Mouse (Mus musculus): ENCODE measurements at regions not wholly inside any gene's neighbourhood (a gene's known extent, or its start where the extent isn't known, plus 50 kb on each side); places are given as distances from the start of the nearest gene placed in this dataset.
"Not testable (repeated sequence)": the region's sequence is repeated elsewhere in the genome, so short reads cannot be mapped to it uniquely, and the experiment has no call there.

DNA sequence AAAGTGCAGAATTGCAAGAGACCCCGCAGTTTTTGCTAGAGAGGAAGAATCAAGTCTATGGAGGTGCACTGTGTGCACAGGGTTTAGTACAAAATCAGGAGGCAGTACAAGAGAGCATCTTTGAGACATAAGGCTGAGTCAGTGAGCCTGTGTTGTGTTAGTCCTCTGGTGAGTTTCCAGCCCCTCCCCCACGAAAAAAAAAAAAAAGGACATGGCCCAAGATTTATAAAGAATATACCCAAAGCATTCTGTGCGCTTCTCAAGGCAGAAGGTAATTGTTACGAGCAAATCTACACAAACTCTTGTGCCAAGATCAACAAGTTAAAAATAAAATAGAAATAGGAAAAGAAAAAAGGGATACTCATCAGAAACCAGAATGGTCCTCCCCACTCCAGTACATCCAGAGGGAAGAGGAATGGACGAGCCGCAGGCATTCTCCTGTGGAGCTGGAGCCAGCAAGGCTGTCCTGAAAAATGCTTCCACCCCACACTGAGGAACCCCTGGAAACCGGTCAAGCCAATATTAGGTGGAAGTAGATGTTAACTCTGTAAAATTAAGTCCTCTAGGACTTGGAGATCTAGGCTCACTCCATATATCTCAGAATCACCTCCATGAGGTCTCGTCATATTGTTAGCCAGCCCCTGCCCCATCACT is 150.7 kb upstream of the Hes1 start:
- no peak for DNase-seq (ENCODE audit: low spot score in 2 of 2)

DNA sequence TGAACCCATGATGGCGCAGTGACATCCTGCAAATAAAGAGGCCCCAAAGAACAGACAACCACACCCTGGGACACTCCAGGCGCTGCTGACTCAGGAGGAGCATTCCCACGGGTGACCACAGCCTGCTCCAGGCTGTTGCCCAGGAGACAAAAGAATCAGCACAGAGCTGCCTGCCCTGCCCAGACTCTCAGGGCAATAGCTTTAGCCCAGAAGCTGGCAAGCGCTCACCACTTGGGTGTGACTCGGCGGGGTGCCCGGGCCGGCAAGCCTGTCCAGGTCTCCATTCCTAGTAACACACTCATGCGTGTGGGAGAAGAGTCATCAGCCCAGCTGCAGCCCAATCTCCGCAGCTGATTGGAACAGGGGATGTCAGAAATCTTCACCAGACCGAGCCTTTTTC is 148.8 kb upstream of the Hes1 start:
- peak in 1 of 2 experiments; percentile 9 for DNase-seq (ENCODE audit: low spot score in 2 of 2)

DNA sequence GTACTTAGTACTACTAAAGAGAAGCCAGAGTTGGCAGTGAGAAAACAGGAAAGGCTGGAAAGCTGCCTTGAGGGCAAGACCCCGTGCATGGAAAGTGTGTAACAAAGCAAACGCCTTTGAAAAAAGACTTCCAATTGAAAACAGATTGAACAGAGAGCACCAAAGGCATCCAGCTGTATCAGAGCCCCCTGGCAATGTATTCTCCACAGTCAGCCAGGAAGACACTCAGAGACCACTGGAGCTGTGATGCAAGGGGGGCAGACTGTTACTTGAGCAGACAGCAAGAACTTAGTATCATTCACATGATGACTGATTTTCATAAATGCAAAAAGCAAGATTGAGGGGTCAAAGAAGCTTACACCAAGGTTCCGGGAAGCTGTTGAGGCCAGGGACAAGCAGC is 146.2 kb upstream of the Hes1 start:
- DNase-seq (ENCODE audit: low spot score in 2 of 2): no peak

DNA sequence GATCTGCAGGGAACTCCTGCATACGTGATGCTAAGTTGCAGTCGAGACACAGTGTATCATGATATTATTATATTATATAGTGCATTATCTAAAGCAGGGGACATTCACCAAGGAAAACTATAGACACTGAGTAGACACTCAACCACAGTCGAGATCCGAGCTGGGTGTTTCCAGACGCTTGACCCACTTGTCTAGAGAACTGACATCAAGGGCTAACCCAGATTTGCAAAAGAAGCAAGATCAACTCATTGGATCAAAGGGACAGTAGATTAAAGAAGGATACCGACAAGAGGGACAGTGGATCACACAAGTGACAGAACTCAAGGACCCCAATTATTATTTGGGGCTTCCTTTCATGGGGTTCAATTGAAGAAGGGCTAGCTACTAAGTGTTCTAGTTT is 145.8 kb upstream of the Hes1 start:
- no peak for DNase-seq (ENCODE audit: low spot score in 2 of 2)

DNA sequence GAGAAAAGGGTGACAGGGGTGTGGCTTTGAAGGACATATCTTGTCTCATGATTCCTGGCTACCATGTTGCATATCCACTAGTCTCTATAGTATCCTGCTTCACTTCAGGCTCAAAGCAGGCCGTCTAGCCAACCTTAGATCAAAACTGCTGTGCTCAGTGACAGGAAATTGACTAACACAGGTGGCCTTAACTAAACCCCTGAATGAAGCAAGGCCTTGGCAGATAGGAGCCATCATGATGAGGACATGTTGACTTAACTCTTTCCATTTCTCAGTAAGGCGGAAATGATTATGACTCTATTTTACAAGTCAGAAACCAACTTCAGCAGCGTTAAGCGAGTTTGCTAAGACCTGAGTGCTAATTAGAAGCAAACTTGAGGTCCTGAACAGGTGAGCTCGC is 143.2 kb upstream of the Hes1 start:
- DNase-seq (ENCODE audit: low spot score in 2 of 2): no peak

DNA sequence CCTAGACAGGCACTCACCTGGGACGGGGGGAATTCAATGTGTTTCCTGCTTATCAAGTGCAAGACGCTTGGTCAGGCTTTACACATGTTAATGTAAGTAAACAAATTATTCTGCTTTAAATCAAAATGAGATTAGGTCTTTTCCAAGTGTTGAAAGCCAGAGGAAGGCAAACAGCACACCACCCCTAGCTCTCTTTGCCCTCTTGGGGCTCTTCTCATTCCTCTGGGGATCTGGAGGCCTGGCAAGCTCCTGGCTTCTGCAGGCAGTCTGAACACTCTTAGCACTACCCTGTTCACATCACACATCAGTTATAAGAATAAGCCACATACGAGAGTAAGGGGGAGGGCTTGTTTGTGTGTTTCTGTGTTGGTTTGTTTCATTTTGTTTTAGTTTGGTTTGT is 142.8 kb upstream of the Hes1 start:
- no peak for DNase-seq (ENCODE audit: low spot score in 2 of 2)

DNA sequence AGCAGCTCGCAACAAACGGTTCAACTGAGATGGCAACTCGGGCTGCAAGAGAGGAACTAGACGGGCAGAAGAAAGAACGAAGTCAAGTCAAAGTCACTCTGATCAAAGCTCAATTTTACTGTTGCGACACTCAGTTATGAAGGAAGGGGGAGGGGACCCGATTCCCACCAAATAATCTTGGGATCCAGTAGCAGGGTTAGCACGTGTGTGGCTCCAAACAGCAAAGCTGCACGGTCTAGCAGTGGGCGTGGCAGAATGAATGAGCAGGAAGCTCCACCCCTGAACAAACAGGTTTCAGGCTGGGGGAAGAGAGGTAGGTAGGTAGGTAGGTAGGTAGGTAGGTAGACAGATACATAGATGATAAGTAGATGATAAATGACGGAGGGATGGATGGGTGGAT is 136.9 kb upstream of the Hes1 start:
- DNase-seq (ENCODE audit: low spot score in 2 of 2): not testable (repeated sequence)

DNA sequence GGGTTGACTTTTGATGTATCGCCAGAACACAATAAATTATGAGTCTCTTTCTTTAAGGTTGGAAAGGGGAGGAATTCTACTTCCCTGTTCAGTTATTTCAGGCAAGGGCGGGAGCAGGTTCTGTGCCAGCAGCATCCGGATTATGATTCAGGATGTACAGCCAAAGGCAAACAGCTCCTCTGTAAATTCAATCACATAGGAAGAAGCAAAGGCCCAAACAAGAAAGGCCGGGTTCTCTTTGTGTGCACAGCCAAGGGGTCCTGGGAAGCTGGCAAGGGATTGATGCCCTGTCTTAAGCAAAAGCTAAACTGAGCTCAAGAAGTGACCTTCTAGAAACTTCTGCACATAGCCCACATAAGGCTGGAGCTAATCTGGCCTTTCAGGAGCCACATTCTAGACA is 135.9 kb upstream of the Hes1 start:
- no peak for DNase-seq (ENCODE audit: low spot score in 2 of 2)

DNA sequence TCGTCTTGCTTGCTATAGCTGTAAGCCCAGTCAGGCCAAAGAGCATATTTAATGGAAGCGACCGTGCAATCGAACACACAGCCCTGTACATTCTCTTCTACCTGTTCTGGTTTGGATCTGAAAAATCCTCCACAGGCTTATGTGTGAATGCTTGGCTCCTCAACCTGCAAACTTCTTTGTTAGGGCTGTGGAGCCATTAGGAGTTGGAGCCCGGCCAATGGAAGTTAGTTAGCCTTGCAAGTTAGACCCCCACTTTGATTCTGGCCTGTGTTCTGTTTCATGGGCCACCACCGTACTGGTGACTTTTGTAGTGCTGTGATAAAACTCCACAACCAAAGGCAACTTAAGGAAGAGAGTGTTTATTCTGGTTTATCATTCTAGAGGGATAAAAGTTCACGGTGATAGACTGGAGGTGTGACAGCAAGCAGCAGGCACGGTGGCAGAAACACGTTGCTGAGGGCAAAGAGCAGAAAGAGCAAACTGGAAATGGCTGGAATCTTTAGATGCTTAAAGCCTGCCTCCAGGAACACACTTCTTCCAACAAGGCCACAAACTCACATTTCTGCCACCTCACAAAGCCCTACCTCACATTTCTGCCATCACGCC is 132.3 kb upstream of the Hes1 start:
- DNase-seq (ENCODE audit: low spot score in 2 of 2): no peak

DNA sequence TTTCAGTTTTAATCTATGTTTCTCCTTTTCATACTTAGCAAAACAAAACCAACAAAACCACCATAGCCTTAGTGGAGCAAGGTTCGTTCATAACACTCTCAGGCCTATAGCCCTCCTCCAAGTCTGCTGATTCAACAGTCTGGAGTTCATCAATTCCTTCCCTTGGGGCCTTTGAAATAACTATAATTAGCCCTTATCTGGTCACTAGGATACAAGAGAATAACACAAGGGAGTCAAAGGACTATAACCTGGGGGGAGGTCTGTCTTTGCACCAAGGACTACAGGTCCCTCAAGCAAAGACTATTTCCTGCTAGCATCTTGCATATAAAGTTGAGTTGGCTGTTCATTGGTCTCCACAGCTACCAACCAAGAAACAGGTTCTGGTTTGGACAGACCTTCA is 129.5 kb upstream of the Hes1 start:
- no peak for DNase-seq (ENCODE audit: low spot score in 2 of 2)

DNA sequence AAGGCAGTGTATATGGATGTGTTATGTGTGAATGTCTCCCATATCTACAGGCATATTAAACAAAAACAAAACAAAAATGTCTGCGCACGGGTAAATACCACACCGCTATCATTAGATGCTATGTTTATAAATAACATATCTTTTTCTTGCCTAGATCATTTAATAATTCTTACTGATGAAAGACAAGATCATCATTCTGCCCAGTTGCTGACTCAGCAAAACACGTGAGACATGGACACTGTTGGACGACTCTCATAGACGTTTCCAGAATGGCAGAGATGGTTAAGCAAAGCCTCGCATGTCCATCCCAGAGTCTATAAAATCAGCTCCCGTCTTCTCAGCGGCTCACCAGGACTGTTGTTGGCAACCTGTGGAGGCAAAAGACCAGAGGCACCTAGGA is 125.5 kb upstream of the Hes1 start:
- DNase-seq (ENCODE audit: low spot score in 2 of 2): no peak

DNA sequence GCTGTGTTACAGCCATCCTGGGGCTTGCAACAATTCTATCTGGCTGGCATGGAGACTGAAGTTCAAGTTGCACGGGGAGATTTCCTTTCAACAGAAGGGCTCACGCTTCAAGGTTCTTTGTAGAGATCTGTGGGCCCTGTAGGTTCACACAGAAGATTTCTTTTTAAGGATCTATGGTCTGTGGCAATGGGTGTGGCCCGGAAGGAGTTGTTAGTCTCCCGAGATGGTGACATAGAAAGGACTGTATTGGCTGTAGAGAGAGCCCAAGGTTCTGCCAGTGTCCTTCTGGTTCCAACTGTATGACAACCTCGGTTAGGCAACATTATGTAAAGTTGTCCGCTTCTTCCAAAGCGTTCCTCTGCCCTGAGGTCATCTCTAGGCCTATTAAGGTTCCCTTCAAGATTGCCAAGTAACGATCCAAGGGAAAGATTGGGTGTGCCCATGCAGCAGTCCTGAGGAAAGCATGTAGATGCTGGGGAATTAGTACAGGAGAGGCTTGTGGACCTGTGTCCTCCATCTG is 124.8 kb upstream of the Hes1 start:
- no peak for DNase-seq (ENCODE audit: low spot score in 2 of 2)

DNA sequence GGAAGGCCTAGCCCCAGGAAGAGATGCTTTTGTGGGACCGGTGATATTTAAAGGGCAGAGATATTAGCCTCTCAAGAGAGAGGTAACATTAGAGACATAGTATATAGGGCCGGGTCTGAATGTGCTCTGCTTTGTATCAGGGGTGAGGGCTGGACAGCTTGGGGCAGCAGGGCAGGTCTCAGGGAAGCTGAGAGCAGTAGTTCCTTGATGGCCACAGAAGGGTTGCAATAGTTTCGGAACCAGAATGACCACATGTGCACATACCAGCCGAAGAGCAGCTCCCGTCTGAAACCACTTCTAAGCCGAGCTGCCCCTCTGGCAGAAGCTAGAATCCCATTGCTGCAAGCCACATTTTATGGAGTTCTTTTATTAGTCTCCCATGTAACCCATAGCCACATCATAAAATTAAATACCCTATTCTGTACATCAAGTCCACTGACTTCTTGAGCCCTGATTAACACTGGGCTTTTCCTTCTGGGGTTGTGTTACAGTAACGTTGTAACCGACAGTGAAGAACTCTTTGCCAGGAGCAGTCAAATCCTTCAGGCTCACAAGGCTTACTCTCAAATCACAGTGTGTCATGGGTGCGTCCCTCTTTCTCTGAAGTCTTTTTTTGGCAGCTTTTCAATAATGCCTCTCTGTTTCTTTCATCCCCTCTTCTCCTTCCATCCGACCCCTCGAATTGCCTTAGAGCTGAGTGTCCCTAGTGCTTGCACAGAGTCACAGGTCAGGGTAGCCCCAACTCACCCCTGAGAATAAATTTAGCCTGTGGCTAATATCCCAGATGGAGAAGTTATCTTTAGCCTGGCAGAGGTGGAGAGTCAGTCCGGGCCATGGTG is 124.1 kb upstream of the Hes1 start:
- no peak for DNase-seq (ENCODE audit: low spot score in 2 of 2)

DNA sequence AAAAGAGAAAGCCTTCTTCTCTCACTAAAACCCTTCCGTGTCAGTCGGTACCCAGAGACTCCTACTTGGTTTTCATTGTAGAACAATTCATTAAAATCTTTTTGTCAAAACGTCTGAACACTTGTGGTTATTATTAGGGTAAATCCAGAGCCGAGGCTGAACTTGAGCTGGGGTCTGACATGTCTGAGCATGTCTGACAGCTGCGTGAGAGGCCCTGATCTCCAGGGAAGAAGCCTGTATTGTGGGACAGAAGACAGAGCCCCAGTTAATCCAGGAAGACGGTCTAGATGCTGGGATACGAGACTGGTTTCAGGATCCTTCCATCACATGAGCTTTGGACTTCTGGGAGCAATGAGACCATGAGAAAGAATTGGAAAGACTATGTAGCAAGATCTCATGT is 122.1 kb upstream of the Hes1 start:
- DNase-seq (ENCODE audit: low spot score in 2 of 2): no peak

DNA sequence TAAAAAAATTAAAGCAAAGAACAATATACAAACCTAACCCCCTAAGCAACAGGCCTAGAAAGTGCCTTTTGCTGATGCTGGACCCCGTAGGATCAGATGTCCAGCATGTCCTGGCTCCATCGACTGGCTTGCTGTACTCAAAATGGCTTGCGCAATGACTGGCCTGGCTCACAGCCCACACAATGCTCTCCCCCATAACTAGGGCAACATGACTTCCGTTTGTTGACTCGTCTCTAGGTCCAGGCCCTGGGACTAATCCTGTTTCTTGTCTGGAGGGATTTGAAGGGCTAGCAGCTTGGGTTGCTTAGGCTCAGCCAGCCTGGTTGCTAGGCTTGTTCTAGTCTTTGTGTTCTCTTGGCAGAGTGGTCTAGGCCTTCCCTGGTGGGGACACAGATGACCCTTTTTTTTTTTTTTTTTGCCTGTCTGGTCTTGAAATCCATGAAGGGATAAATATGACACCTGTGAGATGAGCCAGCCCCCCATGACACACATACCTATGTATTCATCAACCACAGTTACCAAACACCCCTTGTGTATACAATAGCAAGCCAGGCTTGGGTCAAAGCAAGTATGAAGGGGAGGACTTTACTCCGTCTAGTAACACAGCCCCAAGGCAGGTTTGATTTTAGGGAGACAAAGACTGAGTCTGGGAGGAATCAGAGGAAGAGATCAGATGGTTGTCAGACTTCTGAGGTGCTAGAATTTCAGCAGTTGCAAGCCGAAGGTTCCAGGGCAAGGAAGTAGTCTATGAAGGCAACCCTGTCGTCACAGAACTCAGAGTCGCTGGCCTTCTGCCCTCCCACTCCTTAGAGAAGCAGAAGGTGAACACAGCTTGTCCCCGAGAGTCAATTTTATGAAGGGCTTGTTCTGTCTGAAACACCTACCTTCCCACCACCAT is 120.0 kb upstream of the Hes1 start:
- DNase-seq (ENCODE audit: low spot score in 2 of 2): no peak

DNA sequence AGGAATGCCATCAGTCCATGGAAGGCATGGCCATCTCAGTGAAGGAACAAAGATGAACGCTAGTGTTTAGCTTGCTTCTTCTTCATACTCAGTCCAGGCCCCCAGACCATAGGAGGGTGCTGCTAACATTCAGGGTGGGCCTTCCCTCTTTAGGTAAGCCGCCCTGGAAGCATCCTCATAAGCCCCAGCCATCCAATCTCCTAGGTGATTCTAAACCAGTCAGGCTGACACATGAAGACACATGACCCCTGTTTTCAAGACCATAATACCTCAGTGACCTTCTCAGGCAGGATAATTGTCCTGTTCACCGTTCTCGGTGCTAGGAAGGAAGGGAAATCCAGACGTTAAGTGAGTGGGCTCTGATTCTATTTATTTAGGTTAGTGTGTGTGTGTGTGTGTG is 119.2 kb upstream of the Hes1 start:
- no peak for DNase-seq (ENCODE audit: low spot score in 2 of 2)

DNA sequence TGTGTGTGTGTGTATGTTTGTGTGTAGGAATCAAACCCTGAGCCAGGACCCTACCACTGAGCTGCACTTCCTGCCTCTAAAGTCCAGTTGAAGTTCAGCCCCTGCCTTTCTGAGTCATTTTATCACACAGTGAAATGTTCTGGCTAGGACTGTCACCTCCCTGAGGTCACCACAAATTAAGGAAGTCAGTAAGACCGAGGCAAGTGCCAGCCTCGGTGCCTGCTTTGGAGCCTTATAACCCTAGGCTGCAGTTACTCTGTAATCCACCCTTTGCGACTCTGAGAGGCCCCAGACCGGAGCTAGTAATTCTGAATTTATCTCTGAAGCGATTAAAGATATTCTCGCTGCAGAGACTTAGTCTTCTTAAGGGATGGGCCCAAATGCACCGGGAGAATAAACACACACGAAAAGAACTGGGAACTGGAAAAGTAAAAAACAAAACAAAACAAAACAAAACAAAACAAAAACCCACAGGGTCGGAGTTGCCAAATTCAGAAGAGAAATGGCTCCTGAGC is 118.8 kb upstream of the Hes1 start:
- no peak for DNase-seq (ENCODE audit: low spot score in 2 of 2)

DNA sequence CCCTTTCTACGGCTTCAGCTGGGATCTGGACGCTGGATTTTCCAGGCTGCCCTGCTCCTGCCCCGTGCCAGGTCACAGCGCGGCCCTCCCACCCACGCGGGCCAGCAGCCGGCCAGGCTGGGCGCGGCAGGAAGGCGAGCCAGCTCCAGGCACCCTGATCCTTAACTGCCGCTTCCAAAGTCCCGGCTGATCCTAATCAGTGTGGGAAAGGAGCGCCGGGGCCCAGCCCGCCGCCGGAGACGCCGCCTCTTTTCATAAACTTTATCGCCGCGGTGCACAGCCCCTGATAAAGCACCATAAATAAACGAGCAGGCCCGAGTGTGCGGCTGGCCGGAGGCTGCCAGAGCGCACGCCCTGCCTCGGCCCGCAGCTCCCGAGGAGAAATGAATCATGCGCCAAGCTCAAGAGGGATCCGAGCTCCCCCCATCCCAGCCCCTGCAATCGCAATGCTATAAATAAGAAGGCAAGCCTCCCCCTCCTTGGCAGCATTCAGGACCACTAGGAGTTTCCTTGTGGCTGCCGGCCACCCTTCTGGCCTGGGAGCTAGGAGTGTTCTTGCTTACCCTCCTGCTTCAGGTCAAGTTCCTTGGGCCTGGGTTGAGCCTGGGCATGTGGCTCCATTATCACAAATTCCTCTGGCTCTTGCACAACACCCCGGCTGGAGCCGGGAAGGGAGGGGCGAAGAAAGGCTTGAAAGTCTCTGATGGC is 118.1 kb upstream of the Hes1 start:
- DNase-seq (ENCODE audit: low spot score in 2 of 2): peak in 1 of 2 experiments; percentile 18

DNA sequence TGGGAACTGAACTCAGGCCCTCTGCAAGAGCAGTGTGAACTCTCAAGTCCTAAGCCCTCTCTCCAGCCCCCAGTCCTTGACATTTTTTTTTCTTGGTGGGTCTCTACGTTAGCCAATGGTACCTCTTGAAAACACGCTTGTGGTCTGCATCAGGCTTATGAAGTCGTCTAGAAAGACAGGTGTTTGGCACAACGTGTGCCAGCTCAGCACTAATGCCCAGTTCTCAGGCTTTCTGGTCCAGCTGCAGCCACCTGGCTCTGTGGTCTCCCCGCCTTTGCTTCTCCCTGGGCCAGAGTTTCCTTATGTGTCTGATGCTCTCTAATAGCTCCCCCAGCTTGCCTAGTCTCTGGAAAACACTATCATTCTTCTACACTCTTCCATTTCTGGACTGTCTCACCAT is 117.2 kb upstream of the Hes1 start:
- DNase-seq (ENCODE audit: low spot score in 2 of 2): no peak

DNA sequence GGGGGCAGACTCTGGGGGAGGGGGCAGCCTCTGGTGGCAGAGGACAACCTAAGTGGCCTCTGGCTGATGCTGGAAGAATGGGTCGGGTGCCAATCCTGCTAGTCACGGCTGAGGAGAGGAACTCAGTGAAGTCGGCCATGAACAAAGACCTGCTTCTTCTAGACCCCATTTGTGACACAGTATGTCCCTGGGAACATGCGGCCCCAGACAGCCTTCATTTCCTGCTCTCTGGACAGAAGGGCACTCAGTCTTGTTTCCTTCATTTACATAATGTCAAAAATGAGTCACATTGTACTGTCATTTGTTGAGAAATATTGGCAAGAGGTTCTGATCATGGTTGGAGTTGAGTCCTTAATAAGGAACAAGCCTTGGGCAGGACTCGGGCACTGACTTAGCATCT is 116.5 kb upstream of the Hes1 start:
- no peak for DNase-seq (ENCODE audit: low spot score in 2 of 2)

DNA sequence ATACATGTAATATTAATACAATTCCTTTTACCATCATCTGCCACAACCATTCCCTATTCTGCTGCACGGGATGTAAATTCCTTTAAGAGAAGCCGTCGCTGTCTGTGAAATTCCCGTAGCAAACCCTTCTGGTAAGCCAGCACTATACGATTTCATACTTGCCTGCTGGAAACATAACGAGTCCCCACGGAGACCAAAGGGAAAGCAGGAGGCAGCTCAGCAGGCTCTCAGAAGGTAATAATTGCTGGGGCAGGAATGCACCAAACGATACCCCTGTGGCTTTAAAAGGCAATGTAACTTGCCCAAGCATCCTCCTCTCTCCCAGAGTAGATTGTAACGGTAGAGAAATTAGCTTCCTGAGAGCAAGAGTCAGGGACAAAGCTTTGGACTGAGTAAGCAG is 114.0 kb upstream of the Hes1 start:
- DNase-seq (ENCODE audit: low spot score in 2 of 2): no peak

Measured in frontal cortex, postnatal 14 days (tissue).